Mouse (Mus musculus): ENCODE data around the gene Atf2. TPM values are rescaled to one million over a fixed set of nuclear protein-coding genes. Genes with fewer than 3 reads are reported as not detected.
A peak's percentile ranks its signal among the peaks of the same experiment; 100 is the strongest.
"Not testable (repeated sequence)": the region's sequence is repeated elsewhere in the genome, so short reads cannot be mapped to it uniquely, and the experiment has no call there.

The Atf2 gene
- polyA plus RNA-seq, 1 experiment from 2014 or later: 22.8 TPM

GRCm38 (mm10) chr2:73912264-73912663, 19.8 kb upstream of the Atf2 start:
- peak overlapping the region; percentile 77; the same call in 1 of the 2 replicates for H3K4me2 ChIP-seq (ENCODE audit: low read depth, low read length)
- H3K9ac ChIP-seq (ENCODE audit: low read depth, low read length): no peak overlapping the region
- ATAC-seq (ENCODE audit: low read depth): no peak
- no peak overlapping the region for H3K4me3 ChIP-seq (ENCODE audit: low read depth, low read length)
- peaks cover 19% of the 10 kb centered on the region for H3K36me3 ChIP-seq (ENCODE audit: control insufficient read depth, insufficient read depth)
- H3K9me3 ChIP-seq (replicated peaks; ENCODE audit: control insufficient read depth, low read length): no peaks in the 10 kb centered on the region
- peaks cover 9% of the 10 kb centered on the region for H3K4me1 ChIP-seq (ENCODE audit: control insufficient read depth, low read depth, low read length)
- H3K27ac ChIP-seq (ENCODE audit: low read length): no peak overlapping the region
- no peaks in the 10 kb centered on the region for H3K27me3 ChIP-seq (ENCODE audit: control insufficient read depth, insufficient read depth, low read depth, low read length)
- 14% methylated on average over 3 of the region's 3 CpGs for WGBS (ENCODE audit: insufficient replicate concordance)

- WGBS (ENCODE audit: insufficient replicate concordance): under 1% methylated on average over 38 of the region's 38 CpGs
Measured at GRCm38 (mm10) chr2:73911175-73911700, 18.8 kb upstream of the Atf2 start, which contains the start of gene Atp5g3. Gene Atp5g3 (minus strand): TSS chr2:73911326.

GRCm38 (mm10) chr2:73910571-73911174, 18.2 kb upstream of the Atf2 start:
- Histone ChIP-seq H3K9ac (ENCODE audit: low read depth, low read length) (peak overlapping the region; percentile 100), H3K9me3 (replicated peaks; ENCODE audit: control insufficient read depth, low read length) (no peaks in the 10 kb centered on the region), H3K27ac (ENCODE audit: low read length) (peak overlapping the region; percentile 94), H3K4me1 (ENCODE audit: control insufficient read depth, low read depth, low read length) (peaks cover 9% of the 10 kb centered on the region), H3K27me3 (ENCODE audit: control insufficient read depth, insufficient read depth, low read depth, low read length) (no peaks in the 10 kb centered on the region), H3K36me3 (ENCODE audit: control insufficient read depth, insufficient read depth) (peaks cover 26% of the 10 kb centered on the region), H3K4me2 (ENCODE audit: low read depth, low read length) (peak overlapping the region; percentile 77), H3K4me3 (ENCODE audit: low read depth, low read length) (peak overlapping the region; percentile 98)
- ATAC-seq (ENCODE audit: low read depth): peak; percentile 55
- under 1% methylated on average over 50 of the region's 50 CpGs for WGBS (ENCODE audit: insufficient replicate concordance)

More at GRCm38 (mm10) chr2:73911175-73911700, 18.8 kb upstream of the Atf2 start, which contains the start of gene Atp5g3:
- peak within 1 kb of the TSS; percentile 77 for H3K4me2 ChIP-seq (ENCODE audit: low read depth, low read length)
- ATAC-seq (ENCODE audit: low read depth): peak; percentile 93
- H3K4me1 ChIP-seq (ENCODE audit: control insufficient read depth, low read depth, low read length): peaks cover 9% of the 10 kb centered on the region
- H3K36me3 ChIP-seq (ENCODE audit: control insufficient read depth, insufficient read depth): peaks cover 26% of the 10 kb centered on the region
- peak within 1 kb of the TSS; percentile 94 for H3K27ac ChIP-seq (ENCODE audit: low read length)
- H3K9ac ChIP-seq (ENCODE audit: low read depth, low read length): peak within 1 kb of the TSS; percentile 100
- H3K27me3 ChIP-seq (ENCODE audit: control insufficient read depth, insufficient read depth, low read depth, low read length): no peaks in the 10 kb centered on the region
- peak within 1 kb of the TSS; percentile 98 for H3K4me3 ChIP-seq (ENCODE audit: low read depth, low read length)
- H3K9me3 ChIP-seq (replicated peaks; ENCODE audit: control insufficient read depth, low read length): no peaks in the 10 kb centered on the region

GRCm38 (mm10) chr2:73909116-73909515, 16.7 kb upstream of the Atf2 start:
- Histone ChIP-seq H3K9me3 (replicated peaks; ENCODE audit: control insufficient read depth, low read length) (no peaks in the 10 kb centered on the region), H3K9ac (ENCODE audit: low read depth, low read length) (no peak overlapping the region), H3K4me3 (ENCODE audit: low read depth, low read length) (no peak overlapping the region), H3K36me3 (ENCODE audit: control insufficient read depth, insufficient read depth) (peaks cover 26% of the 10 kb centered on the region), H3K4me2 (ENCODE audit: low read depth, low read length) (no peak overlapping the region), H3K27me3 (ENCODE audit: control insufficient read depth, insufficient read depth, low read depth, low read length) (no peaks in the 10 kb centered on the region), H3K4me1 (ENCODE audit: control insufficient read depth, low read depth, low read length) (peaks cover 9% of the 10 kb centered on the region), H3K27ac (ENCODE audit: low read length) (no peak overlapping the region)
- 70% methylated on average over 2 of the region's 2 CpGs for WGBS (ENCODE audit: insufficient replicate concordance)
- ATAC-seq (ENCODE audit: low read depth): no peak

GRCm38 (mm10) chr2:73904679-73905078, 12.2 kb upstream of the Atf2 start:
- peak; percentile 70 for ATAC-seq (ENCODE audit: low read depth)
- H3K4me1 ChIP-seq (ENCODE audit: control insufficient read depth, low read depth, low read length); H3K27me3 ChIP-seq (ENCODE audit: control insufficient read depth, insufficient read depth, low read depth, low read length); H3K9me3 ChIP-seq (replicated peaks; ENCODE audit: control insufficient read depth, low read length); H3K9ac ChIP-seq (ENCODE audit: low read depth, low read length); H3K4me3 ChIP-seq (ENCODE audit: low read depth, low read length); H3K27ac ChIP-seq (ENCODE audit: low read length); H3K4me2 ChIP-seq (ENCODE audit: low read depth, low read length): not testable (repeated sequence)
- H3K36me3 ChIP-seq (ENCODE audit: control insufficient read depth, insufficient read depth): peaks cover 26% of the 10 kb centered on the region

GRCm38 (mm10) chr2:73903536-73903935, 11.1 kb upstream of the Atf2 start:
- WGBS (ENCODE audit: insufficient replicate concordance): 90% methylated on average over 2 of the region's 2 CpGs
- Histone ChIP-seq H3K9ac (ENCODE audit: low read depth, low read length) (no peak overlapping the region), H3K27me3 (ENCODE audit: control insufficient read depth, insufficient read depth, low read depth, low read length) (no peaks in the 10 kb centered on the region), H3K36me3 (ENCODE audit: control insufficient read depth, insufficient read depth) (peaks cover 19% of the 10 kb centered on the region), H3K4me2 (ENCODE audit: low read depth, low read length) (no peak overlapping the region), H3K9me3 (replicated peaks; ENCODE audit: control insufficient read depth, low read length) (no peaks in the 10 kb centered on the region), H3K27ac (ENCODE audit: low read length) (no peak overlapping the region), H3K4me3 (ENCODE audit: low read depth, low read length) (no peak overlapping the region), H3K4me1 (ENCODE audit: control insufficient read depth, low read depth, low read length) (peaks cover 1% of the 10 kb centered on the region)
- no peak for ATAC-seq (ENCODE audit: low read depth)

- not testable (repeated sequence) for H3K27me3 ChIP-seq (ENCODE audit: control insufficient read depth, insufficient read depth, low read depth, low read length); H3K27ac ChIP-seq (ENCODE audit: low read length); H3K9ac ChIP-seq (ENCODE audit: low read depth, low read length); H3K4me3 ChIP-seq (ENCODE audit: low read depth, low read length); H3K9me3 ChIP-seq (replicated peaks; ENCODE audit: control insufficient read depth, low read length); H3K36me3 ChIP-seq (ENCODE audit: control insufficient read depth, insufficient read depth); H3K4me1 ChIP-seq (ENCODE audit: control insufficient read depth, low read depth, low read length); H3K4me2 ChIP-seq (ENCODE audit: low read depth, low read length); ATAC-seq (ENCODE audit: low read depth)
- WGBS (ENCODE audit: insufficient replicate concordance): 80% methylated on average over 3 of the region's 3 CpGs
Measured at GRCm38 (mm10) chr2:73902328-73902727, 9.9 kb upstream of the Atf2 start.

GRCm38 (mm10) chr2:73901169-73901568, 8.7 kb upstream of the Atf2 start:
- H3K27ac ChIP-seq (ENCODE audit: low read length): no peak overlapping the region
- no peak for ATAC-seq (ENCODE audit: low read depth)
- H3K4me2 ChIP-seq (ENCODE audit: low read depth, low read length): no peak overlapping the region
- no peak overlapping the region for H3K4me3 ChIP-seq (ENCODE audit: low read depth, low read length)
- no peaks in the 10 kb centered on the region for H3K9me3 ChIP-seq (replicated peaks; ENCODE audit: control insufficient read depth, low read length)
- H3K27me3 ChIP-seq (ENCODE audit: control insufficient read depth, insufficient read depth, low read depth, low read length): no peaks in the 10 kb centered on the region
- H3K4me1 ChIP-seq (ENCODE audit: control insufficient read depth, low read depth, low read length): no peaks in the 10 kb centered on the region; the same call in 1 of the 2 replicates
- H3K36me3 ChIP-seq (ENCODE audit: control insufficient read depth, insufficient read depth): no peaks in the 10 kb centered on the region
- no peak overlapping the region for H3K9ac ChIP-seq (ENCODE audit: low read depth, low read length)

GRCm38 (mm10) chr2:73900364-73900763, 7.9 kb upstream of the Atf2 start:
- no peak overlapping the region for H3K4me2 ChIP-seq (ENCODE audit: low read depth, low read length)
- H3K4me3 ChIP-seq (ENCODE audit: low read depth, low read length): no peak overlapping the region
- no peaks in the 10 kb centered on the region for H3K9me3 ChIP-seq (replicated peaks; ENCODE audit: control insufficient read depth, low read length)
- no peaks in the 10 kb centered on the region for H3K36me3 ChIP-seq (ENCODE audit: control insufficient read depth, insufficient read depth)
- no peaks in the 10 kb centered on the region; the same call in 1 of the 2 replicates for H3K4me1 ChIP-seq (ENCODE audit: control insufficient read depth, low read depth, low read length)
- H3K27ac ChIP-seq (ENCODE audit: low read length): no peak overlapping the region
- 23% methylated on average over 1 of the region's 1 CpGs for WGBS (ENCODE audit: insufficient replicate concordance)
- no peak overlapping the region for H3K9ac ChIP-seq (ENCODE audit: low read depth, low read length)
- no peaks in the 10 kb centered on the region for H3K27me3 ChIP-seq (ENCODE audit: control insufficient read depth, insufficient read depth, low read depth, low read length)
- no peak for ATAC-seq (ENCODE audit: low read depth)
